Mouse (Mus musculus) E14TG2a.4 (cell line): ENCODE results near the gene Tmem63b.

Experiments
- CTCF ChIP-seq: conservative IDR thresholded peaks from 2 replicates; pipeline ENCODE4 v1.5.1; 2014; ENCODE audit warnings: low read length
- POU5F1 ChIP-seq: IDR thresholded peaks from 2 replicates; pipeline ENCODE4 v1.6.1; 2014; ENCODE audit warnings: low read length, borderline replicate concordance

DNA sequence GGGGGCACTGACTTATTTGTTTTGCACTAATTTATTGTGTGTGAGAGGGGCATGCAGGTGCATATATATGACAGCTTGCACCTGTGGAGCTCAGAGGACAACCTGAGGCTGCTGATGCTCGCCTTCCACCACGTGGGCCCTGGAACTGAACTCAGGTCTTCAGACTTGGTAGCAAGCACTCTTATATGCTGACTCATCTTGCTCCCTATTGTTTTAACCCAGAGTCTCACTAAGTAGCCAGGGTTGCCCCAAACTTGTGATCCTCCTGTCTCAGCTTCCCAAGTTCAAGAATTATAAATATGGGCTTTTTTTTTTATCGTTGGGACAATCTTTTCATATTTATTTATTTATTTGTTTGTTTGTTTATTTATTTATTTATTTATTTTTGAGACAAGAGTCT lies 55.7 kb downstream of the Tmem63b start:
- no peak for TF ChIP-seq CTCF
- TF ChIP-seq POU5F1 = no peak
